Mouse (Mus musculus): ENCODE data around the gene Fhl4. TPM values are rescaled to one million over a fixed set of nuclear protein-coding genes. Genes with fewer than 3 reads are reported as not detected.

Fhl4 gene
- under 1 TPM; 0.41 to 0.50 TPM for total RNA-seq (2021)
- long read RNA-seq, experiment 1, partial matches to known transcripts: 0 of 1 reads
- long read RNA-seq, experiment 1, other reads (novel, unspliced or antisense): 0 of 1 reads
- long read RNA-seq, experiment 2, partial matches to known transcripts: 0 of 1 reads
- long read RNA-seq, experiment 2, other reads (novel, unspliced or antisense): 0 of 1 reads

DNA sequence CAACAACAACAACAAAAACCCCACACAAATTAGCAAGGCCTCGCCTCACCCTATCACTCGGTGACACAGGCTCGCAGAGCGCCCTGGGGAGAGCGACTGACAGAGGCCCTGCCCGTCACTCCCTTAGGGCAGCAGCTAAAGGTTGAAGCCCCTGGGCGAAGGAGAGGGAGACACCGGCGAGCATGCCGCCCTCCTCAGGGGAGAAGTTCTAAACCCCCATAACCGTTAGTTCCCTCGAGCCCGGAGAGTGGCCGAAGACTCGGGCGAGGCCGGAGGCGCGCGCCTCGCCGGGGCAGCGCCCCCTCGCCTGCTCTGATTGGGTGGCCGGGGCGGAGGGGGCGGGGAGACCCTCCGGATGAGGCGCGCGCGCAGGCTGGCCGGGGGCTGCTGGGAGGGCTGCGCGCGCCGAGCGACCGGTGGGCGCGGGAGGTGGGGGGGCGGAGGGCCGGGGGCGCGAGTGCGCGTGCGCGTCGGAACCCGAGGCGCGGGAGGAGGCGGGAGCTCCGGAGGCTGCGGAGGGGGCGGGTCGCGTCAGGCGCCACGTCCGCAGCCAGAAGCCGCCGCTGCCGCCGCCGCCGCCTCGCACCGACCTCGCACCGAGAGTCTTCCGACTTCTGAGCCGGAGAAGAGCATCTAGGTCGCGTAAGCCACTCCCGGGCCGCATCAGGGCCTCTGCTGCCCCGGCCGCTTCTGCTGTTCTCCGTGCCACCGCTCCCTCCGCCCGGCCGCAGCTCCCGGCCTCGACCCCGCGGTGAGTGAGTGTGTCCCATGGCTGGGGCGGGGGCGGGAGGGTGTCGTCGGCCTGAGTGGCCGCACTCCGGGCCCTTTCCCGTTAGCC lies at the start of gene Fhl4, which contains the start of gene Tmem263:
Gene Fhl4 (minus strand): TSS at position 249 of the 838 bp plus-strand sequence.
Gene Tmem263 (plus strand): TSS at position 381 of the 838 bp plus-strand sequence.
- peak; percentile 90 to 94 for DNase-seq

DNA sequence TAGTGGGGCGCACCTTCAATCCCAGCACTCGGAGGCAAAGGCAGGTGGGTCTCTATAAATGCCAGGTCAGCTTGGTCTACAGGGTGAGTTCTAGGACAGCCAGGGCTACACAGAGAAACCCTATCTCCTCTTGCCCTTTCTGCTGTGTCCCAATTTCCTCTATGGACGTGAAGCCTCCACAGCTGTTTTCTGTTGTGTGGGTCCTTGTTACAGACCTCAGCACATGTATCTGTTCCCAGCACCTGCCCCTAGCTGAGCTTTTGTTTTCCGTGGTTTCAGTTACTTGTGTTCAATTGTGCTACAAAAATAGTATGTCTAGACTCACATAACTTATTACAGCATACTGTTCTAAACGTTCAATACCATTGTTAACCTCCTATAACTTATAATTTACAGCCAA lies 46.9 kb upstream of the Fhl4 start:
- intact Hi-C loops (cut with DNase I): no loop called here
- DNase-seq: no peak

More for the DNA sequence above, at the start of gene Fhl4, which contains the start of gene Tmem263:
- intact Hi-C loops (cut with DNase I): no loop called here

DNA sequence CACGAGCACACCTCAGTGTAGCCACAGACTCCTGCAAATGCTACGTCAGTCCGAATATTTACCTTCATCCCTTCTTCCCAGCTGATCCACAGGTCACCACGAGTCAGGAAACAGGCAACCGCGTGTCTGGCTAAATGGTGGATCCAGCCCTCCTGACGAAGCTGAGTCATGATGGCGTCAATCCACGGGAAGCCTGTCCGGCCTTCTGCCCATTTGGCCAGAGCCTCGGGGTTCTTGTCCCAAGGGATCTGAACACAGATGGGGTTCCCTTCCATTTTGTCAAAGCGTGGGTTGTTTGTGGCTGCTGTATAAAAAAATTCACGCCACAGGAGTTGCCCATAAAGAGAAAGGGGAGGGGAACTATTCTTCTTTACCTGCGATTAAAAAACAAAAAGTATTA lies 44.0 kb upstream of the Fhl4 start:
- no peak for DNase-seq

DNA sequence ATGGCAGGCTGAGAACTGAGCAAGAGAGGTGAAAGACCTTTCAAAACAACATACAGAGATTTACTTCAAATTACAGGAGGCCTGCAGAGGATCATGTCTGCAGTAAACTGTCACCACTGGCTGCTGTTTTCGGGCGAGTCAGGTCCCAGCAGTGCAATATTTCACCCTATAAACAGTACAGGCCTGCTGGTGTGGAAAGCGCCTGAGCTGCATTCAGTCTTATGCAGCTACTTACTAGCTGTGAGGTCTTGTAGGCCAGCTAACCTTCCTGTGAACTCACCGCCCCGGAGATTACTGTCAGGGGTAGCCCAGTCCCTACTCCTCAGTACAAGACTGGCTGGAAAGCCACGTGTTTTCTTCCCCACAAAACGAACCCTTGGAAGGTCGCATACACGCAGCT lies 39.2 kb upstream of the Fhl4 start:
- intact Hi-C loops (cut with DNase I): no loop called here

More for the DNA sequence above, 44.0 kb upstream of the Fhl4 start:
- intact Hi-C loops (cut with DNase I): no loop called here

DNA sequence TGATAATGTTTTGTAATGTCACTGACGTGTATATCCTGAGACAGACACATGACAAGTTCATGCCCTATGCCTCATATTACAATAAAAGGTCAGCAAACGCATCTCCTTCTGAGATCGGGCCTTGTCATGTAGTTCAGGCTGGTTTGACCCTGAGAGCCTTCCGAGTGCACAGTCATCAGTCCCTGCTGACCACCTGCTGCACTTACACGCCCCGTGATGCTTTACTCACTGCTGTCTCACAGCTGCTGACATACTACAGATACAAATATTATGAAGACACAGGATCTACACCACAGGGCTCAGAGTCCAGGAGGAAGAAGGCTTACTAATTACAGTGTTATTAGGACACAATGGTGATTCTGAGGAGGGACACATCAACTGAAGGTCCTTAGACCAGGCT lies 34.3 kb upstream of the Fhl4 start:
- DNase-seq: no peak
- intact Hi-C loops (cut with DNase I): no loop called here

More for the DNA sequence above, 39.2 kb upstream of the Fhl4 start:
- DNase-seq: no peak

DNA sequence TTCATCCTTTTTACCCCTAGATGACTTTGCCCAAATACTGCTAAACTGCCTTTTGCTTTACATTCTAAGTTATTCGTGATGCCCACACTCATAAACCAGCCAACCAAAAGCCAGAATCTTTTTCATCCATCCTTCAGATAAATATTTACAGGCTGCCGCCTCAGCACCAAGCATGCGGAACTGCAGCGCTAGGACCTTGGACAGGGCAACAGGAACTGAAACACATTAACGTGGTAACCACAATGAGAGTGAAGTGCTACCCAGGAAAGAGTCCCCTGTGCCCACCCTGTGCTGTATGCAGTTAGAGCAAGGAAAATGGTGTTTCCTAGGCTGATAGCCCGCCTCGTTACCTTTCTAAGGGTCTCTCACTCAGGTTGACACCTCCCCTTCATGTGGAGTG lies 26.2 kb upstream of the Fhl4 start:
- intact Hi-C loops (cut with DNase I): no loop called here
- no peak for DNase-seq

DNA sequence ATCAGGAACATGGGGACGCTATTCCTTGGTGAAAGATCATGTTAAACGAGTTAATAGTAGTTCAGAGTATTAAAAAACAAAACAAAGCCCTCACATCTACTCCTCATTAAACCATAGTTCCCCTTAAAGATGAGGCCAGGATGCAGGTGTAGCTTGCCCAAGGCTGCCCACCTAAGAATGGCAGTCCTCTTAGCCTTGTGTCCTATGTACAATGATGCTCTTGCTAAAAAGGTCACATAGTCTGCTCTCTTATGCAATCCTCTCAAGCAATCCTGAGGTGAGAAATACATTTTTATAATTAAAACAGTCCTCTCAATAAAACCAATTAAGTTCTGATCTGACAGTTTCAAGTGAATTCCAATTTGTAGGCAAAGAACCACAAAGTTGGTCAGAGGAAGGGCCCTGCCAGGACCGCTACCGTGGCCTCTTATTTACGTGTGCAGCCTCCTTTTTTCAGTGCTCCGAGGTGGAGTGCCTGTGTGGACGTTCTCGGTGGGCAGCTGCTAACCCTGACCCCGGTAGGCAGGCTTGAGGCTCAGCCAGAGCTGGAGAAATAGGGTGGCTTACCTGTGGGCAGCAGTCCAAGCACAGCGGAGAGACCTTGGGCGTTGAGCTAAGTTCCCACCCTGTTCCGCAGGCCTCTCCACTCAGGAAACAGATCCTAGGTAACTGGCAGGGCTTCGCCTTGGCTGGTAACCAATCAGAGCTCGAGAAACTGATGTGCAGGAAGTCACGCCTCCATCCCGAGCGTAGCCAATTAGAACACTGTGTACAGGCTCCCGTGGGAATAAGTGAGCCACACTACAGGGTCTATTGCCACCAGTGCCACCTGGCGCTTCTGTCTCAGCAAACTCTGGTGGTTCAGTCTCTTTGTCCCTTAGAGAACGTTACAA lies 25.3 kb upstream of the Fhl4 start, which contains the start of gene Mterf2:
Gene Mterf2 (minus strand): TSS at position 633 of the 893 bp plus-strand sequence.
- peak; percentile 86 to 88 for DNase-seq
- intact Hi-C loops (cut with DNase I): loop anchor here (2.0 kb wide), 1 partner anchor 57 kb away; the partner anchor contains the start of gene Cry1

DNA sequence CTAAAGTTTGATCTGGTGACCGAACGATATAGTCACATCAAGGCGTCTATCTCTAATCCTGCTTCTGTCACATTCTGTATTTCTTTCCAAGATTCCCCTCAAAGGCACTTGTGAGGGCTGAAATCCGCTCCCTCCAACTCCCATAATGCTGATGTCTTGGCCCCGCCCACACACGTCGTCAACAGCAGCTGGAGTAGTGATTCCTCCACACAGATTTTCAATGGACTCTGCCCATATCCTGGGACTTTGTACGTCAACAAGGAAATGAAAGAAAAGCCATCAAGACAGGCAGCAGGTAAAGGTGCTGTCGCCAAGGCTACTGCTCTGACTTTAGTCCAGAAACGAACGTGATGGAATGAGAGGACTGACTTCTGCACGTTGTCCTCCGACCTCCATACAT lies 22.9 kb upstream of the Fhl4 start:
- DNase-seq: no peak
- intact Hi-C loops (cut with DNase I): no loop called here

DNA sequence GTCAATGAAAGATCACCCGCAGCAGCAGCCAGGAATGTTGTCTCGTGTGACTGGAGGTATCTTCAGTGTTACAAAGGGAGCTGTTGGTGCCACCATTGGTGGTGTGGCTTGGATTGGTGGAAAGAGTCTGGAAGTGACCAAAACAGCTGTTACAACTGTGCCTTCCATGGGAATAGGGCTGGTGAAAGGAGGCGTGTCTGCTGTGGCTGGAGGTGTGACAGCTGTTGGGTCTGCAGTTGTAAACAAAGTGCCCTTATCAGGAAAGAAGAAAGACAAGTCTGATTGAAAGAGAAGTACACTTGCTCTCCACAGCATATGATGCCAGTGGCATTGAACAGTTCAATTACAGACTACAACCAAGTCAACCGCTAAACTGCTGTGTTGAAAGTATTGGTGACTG lies 12.1 kb upstream of the Fhl4 start:
- DNase-seq: peak in 1 of 2 experiments; percentile 11
- intact Hi-C loops (cut with DNase I): no loop called here

DNA sequence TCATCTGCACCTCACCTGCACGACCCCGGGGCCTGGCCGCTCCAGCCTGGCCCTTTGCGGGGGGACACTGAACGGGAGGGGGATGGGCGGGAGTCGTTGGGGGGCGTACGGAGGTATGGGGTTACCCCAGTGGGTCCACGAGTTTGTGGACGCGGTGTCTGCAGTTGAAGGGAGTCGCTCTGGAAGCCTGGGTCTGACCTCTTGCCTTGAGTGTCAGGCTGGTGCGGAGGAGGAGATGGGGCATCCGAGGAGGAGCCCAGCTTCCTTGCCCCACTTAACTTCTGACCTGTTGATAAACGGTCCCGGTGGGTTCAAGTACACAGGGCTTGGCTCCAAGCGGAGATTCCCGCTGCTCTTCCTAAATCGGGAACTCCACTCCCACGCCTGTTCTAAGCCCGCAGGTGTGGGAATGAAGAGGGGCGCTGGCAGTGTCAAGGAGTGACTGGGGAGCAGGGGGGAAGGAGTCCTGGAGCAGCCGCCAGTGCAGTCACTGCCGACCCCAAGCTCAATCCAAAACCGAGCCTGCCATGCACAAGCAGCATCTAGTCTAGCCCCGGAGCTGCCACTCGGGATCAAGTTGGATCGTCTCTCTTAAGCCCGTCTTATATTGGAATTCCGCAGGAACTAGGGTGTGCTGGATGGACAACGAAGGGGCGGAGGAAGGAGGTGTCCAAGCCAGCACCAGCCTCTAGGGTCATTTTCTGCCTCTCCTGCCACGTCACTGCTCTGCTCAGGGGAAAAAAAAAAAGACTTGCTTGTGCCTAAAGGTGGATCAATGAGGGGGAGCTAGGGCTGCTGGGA lies 990 bp upstream of the Fhl4 start:
- intact Hi-C loops (cut with DNase I): no loop called here
- DNase-seq: peak; percentile 19 to 34

DNA sequence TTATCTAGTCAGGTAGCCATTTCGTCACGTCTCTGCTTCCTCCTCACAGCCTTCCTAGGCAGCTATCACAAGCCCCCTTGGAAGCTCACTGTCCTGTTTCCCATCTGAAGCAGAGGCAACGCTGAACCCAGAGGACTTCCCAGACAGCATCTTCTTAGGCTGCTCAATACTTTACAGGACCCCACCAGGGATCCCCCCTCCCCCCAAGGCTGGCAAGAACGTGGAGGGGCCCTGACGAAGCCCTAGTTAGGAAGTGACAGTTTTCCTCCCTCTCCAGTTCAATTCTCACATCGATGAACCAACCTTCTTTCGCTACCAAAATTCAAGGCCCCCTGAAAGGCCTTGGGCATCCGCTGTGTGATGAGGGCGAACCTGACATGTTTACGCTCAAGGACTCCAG lies 454 bp downstream of the Fhl4 start:
- intact Hi-C loops (cut with DNase I): no loop called here
- DNase-seq: peak in 1 of 2 experiments; percentile 27

DNA sequence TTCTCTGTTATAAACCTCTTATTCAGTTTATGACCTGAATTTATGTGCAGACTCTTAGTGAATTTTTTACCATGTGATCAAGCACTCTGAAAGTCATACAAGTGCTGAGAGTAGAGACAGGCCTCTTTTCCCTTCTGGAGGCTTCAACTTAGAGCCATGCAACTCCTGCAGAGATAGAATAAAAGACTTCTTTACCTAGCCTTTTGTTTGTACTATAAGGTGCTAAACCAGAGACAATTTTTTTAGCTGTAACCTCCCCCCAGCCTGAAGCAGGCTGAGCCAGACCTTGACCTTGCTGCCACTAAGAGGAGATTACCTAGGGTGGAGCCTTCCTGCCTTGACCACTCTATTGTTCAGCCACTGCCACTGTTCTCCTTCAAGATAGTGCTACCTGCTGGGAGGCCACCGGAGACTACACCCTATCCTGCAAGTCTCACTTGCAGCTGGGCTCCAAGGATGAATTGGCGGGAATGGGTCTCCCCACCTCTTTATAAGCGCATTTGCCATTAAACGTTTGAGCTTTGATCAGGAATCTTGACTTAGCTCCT lies 30.6 kb downstream of the Fhl4 start:
- intact Hi-C loops (cut with DNase I): no loop called here

DNA sequence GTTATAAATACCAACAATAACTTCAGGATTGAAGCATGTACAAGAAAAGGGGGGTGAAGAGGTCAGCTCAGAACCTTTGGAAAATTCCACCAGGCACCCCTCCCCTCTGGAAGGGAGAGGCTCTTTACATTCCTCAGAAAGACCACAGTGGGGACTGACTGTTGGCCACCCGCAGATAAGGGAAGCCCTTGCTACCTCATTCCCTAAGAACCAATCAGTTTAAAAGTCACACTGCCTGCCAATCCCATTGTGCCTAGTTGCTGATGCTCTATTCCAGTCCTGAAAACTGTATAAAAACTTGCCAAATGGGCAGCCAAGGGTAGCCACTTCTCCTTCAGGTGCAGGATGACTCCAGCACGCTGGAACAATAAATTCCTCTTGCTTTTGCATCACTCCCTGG lies 47.4 kb downstream of the Fhl4 start:
- intact Hi-C loops (cut with DNase I): no loop called here
- DNase-seq: no peak

More for the DNA sequence above, 30.6 kb downstream of the Fhl4 start:
- no peak for DNase-seq

DNA sequence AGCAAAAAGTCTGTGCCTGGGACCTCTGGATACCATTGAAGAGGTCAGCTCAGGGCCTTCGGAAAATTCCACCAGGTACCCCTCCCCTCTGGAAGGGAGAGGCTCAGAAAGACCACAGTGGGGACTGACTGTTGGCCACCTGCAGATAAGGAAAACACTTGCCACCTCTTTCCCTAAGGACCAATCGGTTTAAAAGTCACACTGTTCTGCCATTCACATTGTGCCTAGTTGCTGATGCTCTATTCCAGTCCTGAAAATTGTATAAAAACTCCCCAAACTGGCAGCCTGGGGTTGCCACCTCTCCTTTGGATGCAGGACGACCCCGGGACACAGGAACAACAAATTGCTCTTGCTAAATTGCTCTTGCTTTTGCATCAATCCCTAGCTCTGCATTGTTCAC lies 49.8 kb downstream of the Fhl4 start:
- DNase-seq: no peak
- intact Hi-C loops (cut with DNase I): no loop called here

DNA sequence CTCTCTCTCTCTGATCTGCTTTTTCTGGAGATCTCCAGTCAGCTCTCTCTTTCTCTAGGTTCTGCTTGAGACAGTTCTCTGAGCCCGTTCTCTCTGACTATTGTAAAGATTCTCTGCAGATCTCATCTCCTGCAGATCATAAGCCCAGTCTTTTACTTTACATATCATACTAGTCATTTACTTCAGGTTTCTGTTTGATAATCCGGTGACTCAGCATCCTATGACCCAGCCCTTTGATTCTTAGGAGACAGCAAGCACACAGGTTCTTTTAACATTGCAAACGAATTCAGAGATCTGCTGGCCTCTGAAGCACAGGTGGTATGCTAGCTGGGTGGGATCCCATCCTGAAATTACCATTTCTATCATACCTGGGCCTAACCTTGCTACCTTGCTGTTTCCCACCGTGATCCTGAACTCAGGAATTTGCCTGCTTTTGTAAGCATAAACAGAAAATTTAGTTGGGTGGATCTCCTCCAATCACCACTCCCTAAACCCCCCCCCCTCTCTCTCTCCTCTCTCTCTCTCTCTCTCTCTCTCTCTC lies 51.6 kb downstream of the Fhl4 start:
- intact Hi-C loops (cut with DNase I): no loop called here
- no peak for DNase-seq

DNA sequence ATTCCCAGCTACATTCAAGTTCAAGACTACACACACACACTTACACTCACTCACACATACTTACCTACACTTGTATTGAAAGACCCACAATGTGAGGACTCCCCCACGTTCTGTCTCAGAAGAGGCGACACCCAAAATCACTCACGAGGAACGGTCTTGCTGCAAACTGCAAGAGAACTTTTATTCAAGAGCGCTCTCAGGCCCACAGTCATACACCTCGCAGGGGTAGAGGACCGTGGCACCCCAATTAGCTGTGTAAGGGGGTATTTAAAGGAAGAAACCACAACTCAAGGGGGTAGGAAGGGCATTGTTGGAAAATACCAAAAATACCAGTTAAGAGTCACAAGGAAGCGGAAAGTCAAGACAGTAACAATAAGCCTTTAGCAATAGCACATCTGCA lies 54.3 kb downstream of the Fhl4 start:
- no peak for DNase-seq
- intact Hi-C loops (cut with DNase I): loop anchor here (5.0 kb wide), 1 partner anchor 531 kb away; no protein-coding TSS in a partner anchor

DNA sequence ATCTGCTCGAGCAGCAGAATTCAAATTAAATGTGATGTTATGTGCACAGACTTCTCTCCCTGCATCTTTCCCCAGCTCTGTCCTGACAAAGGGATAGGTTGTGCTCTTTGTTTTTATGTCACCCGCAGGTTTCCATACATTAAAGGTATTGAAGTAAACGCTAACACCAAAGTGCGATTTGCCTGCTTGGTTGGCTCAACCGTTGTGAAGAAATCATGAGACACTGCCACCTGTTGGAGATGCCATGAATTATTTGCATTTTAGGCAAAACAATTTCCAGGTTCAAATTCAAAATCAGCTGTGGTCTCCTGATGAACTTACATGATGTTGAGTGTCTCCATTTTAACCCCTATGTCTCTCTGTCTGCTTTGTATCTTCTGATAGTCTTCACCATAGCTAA lies 55.7 kb downstream of the Fhl4 start:
- intact Hi-C loops (cut with DNase I): loop anchor here (5.0 kb wide), 1 partner anchor 529 kb away; no protein-coding TSS in a partner anchor

More for the DNA sequence above, 55.7 kb downstream of the Fhl4 start:
- DNase-seq: peak in 1 of 2 experiments; percentile 51
